In genomic region chr3:127817120-127817683, GRCm38 (mm10) we compare ENCODE assay signal across 20 mouse cellular contexts. TPM values are rescaled to one million over a fixed set of nuclear protein-coding genes. Genes with fewer than 3 reads are reported as not detected.
A peak's percentile ranks its signal among the peaks of the same experiment; 100 is the strongest.
DNase-seq lines count a peak whose midpoint lies in the region; ATAC-seq and TF ChIP-seq lines count a peak whose summit lies in the region.
"Had no signal": no experiment of that assay in that cellular context is flagged by ENCODE, and none has a peak within 500 bp of the region (broad histone marks: within the 10 kb centered on the region; RNA-seq: fewer than 3 reads in every experiment).

No protein-coding gene starts in this region.

- H3K27me3 ChIP-seq in kidney, postnatal 0 days (ENCODE audit: insufficient read depth, low read length) = no peaks in the 10 kb centered on the region
- H3K27me3 ChIP-seq: forebrain, embryonic 15.5 days; hindbrain, embryonic 13.5 days; intestine, embryonic 15.5 days had no signal

- no peaks in the 10 kb centered on the region for H3K9me3 ChIP-seq in kidney, postnatal 0 days (replicated peaks; ENCODE audit: low read length)
- H3K9me3 ChIP-seq: forebrain, embryonic 15.5 days; heart, embryonic 10.5 days; hindbrain, embryonic 13.5 days; intestine, embryonic 15.5 days had no signal

- no peak overlapping the region for H3K9ac ChIP-seq in kidney, postnatal 0 days (ENCODE audit: low read depth, low read length)
- H3K9ac ChIP-seq: forebrain, embryonic 15.5 days; hindbrain, embryonic 13.5 days; intestine, embryonic 15.5 days had no signal

- H3K4me1 ChIP-seq in kidney, postnatal 0 days (replicated peaks; ENCODE audit: insufficient read depth, low read length) = no peaks in the 10 kb centered on the region
- H3K4me1 ChIP-seq: forebrain, embryonic 15.5 days; heart, embryonic 10.5 days; hindbrain, embryonic 13.5 days; intestine, embryonic 15.5 days had no signal

- H3K27ac ChIP-seq in kidney, postnatal 0 days = no peak overlapping the region
- H3K27ac ChIP-seq: forebrain, embryonic 15.5 days; heart, embryonic 10.5 days; hindbrain, embryonic 13.5 days; intestine, embryonic 15.5 days had no signal

- ATAC-seq in frontal cortex, adult (ENCODE audit: low TSS enrichment) = peak; percentile 52
- no peak for ATAC-seq in kidney, postnatal 0 days (replicated peaks; ENCODE audit: low FRiP score, low read depth)
- ATAC-seq: forebrain, embryonic 15.5 days; intestine, embryonic 15.5 days had no signal

- WGBS in kidney, postnatal 0 days = 43% methylated on average over 7 of the region's 7 CpGs

- H3K36me3 ChIP-seq in kidney, postnatal 0 days (ENCODE audit: insufficient read depth, low read length) = peaks cover 13% of the 10 kb centered on the region; the same call in 1 of the 2 replicates

- TF ChIP-seq CTCF in kidney, postnatal 0 days (IDR thresholded peaks at IDR 0.05; ENCODE audit: low read depth) = no peak

- H3K4me2 ChIP-seq in kidney, postnatal 0 days (ENCODE audit: low read length) = no peak overlapping the region
- H3K4me2 ChIP-seq: forebrain, embryonic 15.5 days; hindbrain, embryonic 13.5 days; intestine, embryonic 15.5 days had no signal

- no peak overlapping the region for H3K4me3 ChIP-seq in kidney, postnatal 0 days (replicated peaks; ENCODE audit: low read depth, low read length)
- H3K4me3 ChIP-seq: forebrain, embryonic 15.5 days; heart, embryonic 10.5 days; hindbrain, embryonic 13.5 days; intestine, embryonic 15.5 days had no signal

- intact Hi-C loops in heart, postnatal 25 days (cut with DNase I) = no loop called here

- no peak for DNase-seq in frontal cortex, postnatal 10 days (ENCODE audit: low spot score in 2 of 2)
- DNase-seq in heart, adult 11 months = peak; percentile 75
- no peak for DNase-seq in heart, postnatal 25 days (ENCODE audit: low spot score)
- DNase-seq in kidney, postnatal 0 days (ENCODE audit: low spot score) = peak; percentile 22
- DNase-seq in kidney, adult 18-20 months = no peak
- peak; percentile 52 for DNase-seq in skeletal muscle tissue, adult 2 months (ENCODE audit: low read depth, low spot score)
- DNase-seq in right cerebral cortex, postnatal 25 days = no peak
- DNase-seq: adrenal gland, adult 2 months; adrenal gland, postnatal 25 days; cerebellum, adult 18-20 months; cerebellum, adult 9-11 months; cerebellum, postnatal 36 days; heart, adult 18-20 months; heart, postnatal 10 days had no signal

RNA-seq across cellular contexts. Expression of gene Ap1ar, which starts 20.1 kb away (rescaled TPM):
- 10 to 100 TPM; 15.5 to 16.7 TPM for total RNA-seq in heart, postnatal 25 days (2021)
- polyA plus RNA-seq in kidney, postnatal 0 days (2015; fragmentation: Nextera tagmentation; extraction: Ambion mirVana) = 39.6 and 40.2 TPM in 2 replicates

RNA-seq across cellular contexts. Expression of gene Tifa, which starts 27.6 kb away (rescaled TPM):
- 1 to 10 TPM; 2.0 to 2.2 TPM for total RNA-seq in heart, postnatal 25 days (2021)
- 7.0 and 7.7 TPM in 2 replicates for polyA plus RNA-seq in kidney, postnatal 0 days (2015; fragmentation: Nextera tagmentation; extraction: Ambion mirVana)
- total RNA-seq: ES-E14 had no signal

RNA-seq across cellular contexts. Expression of gene Alpk1, which starts 36.9 kb away (rescaled TPM):
- 1 to 10 TPM; 2.4 to 3.9 TPM for total RNA-seq in heart, postnatal 25 days (2021)
- 0.61 and 0.75 TPM in 2 replicates for polyA plus RNA-seq in kidney, postnatal 0 days (2015; fragmentation: Nextera tagmentation; extraction: Ambion mirVana)

Comparison
In these comparisons a context has a peak if more than half of its experiments do, and no peak if none do; other contexts are left out.
1. DNase-seq: peak in heart, adult 11 months (single experiment), kidney, postnatal 0 days (single experiment) and skeletal muscle tissue, adult 2 months (single experiment); none in frontal cortex, postnatal 10 days (0 of 2), heart, postnatal 25 days (single experiment), kidney, adult 18-20 months (single experiment) and right cerebral cortex, postnatal 25 days (single experiment).